Mouse (Mus musculus): Measurements from ENCODE around the gene Rbm6. TPM values are rescaled to one million over a fixed set of nuclear protein-coding genes. Genes with fewer than 3 reads are reported as not detected.

Rbm6 gene
- 42.4 TPM for polyA plus RNA-seq (2014; fragmentation: Illumina TruSeq; extraction: RNeasy Lipid Tissue Mini Kit (QIAGEN cat#74804); ENCODE audit: low read depth, low replicate concordance)

DNA sequence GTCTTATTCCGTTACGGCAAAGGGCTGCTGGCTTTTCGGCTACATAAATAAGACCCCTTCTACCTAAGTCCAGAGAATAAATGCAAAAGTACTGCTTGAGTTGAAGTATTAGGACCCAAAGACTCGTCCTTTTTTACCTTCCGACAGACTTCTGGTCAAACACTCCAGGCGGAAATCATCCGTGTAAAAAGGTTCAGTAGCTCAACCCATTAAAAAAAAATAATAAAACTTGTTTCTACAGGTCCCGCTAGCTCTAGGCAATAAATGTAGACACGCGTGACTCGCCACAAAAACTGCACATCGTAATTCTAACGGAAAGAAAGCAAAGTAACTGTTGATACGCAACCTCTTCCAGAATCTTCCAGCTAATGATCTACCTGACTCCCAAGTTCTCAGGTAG lies at the start of gene Rbm6:
Gene Rbm6, minus strand, starts transcription at position 101 of the 400 bp plus-strand sequence.

DNA sequence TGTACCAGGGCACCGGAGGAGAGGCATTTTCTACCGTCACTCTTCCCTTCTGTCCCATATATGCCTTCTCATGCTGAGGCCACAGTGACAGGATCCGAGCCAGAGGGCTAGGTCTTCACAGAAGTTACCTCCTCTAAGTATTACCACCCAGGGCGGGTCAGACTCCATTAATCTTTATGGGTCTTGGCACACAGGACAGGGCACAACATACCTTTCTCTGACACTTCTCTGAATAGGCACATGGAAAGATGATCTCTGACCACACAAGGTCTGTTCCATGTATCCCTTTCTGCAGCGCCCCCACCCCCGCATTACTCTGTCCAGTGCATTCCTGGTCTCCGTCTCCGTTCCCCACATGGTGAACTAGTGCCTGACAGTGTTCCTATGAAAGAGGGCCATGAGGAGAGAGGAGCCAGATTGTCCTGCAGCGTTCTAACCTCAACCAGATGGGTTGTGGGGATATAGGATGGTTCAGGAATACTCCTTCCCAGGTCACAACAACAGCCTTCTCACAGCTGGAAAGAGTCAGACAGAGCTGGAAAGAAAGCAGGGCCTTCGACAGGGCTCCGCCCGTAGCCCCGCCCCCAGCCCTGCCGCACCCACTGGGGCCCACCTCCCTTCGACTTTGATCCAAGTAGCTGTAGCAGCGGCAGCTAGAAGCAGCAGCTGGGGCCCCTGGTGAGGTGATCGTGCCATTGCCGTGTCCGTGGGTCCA lies 33.4 kb upstream of the Rbm6 start, which contains the start of gene Mst1r:
Gene Mst1r, plus strand, starts transcription at position 622 of the 715 bp plus-strand sequence.

DNA sequence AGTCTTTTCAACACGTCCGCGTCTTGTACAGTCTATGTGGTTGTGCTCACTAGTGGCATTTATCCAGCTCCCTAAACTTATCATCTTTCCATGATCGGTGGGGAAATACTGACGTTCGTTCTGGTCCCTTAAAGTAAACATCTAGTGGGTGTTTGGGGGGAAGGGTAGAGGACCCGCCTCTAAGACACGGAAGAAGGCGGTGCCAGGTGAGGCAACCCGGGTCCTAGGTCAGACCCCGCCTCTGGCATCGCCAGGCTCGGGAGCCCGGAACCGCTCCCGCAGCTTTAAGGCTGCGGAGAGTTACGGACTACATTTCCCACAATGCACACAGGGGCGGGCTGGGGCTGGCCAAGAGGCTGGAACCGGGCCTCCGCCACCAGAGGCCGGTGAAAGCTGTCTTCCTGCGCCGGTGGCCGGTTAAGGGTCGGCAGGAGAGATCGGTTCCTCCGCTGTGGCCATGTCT lies 14.8 kb upstream of the Rbm6 start, which contains the start of gene Mon1a:
Gene Mon1a, plus strand, starts transcription at position 348 of the 463 bp plus-strand sequence.

DNA sequence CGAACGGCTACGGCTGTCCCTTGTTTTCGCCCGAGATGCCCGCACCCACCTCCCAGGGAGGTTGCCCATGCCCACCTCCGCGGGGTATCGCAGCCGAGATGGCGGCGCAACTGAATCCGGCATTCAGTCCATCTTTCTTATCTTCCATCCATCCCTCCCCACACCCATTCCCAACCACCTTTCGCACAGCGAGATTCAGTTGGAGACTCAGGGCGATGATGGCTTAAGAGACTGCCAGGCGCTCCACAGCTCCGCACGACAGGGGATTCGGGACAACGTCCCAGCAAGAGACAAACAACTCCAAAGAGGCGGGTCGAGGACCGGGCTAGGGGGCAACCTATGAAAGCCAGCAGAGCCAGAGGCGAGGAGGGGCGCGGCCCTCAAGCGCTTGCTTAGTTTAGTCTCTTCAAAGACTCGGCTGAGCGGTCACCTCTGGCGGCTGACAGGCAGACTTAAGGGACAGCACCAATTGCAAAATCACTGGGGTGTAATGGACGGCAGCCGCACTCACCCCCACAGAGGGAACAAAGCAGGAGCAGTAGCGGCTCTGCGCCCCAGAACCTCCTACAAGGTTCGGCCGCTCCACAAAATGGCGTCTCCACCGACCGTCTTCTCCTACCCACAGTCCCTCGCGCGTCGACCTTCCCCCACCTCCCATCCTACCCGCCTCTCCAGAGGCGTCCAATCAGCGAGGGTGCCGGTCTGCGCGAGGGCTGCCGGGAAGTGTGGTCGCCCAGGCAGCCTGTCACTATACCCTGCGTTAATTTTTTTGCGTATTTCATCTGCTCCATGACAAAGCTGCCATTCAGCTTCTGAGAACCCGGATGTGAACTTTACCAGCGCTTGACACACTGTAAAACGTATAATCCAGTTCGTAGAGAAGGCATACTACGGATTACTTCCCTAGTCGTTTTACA lies 102.4 kb downstream of the Rbm6 start, which contains the start of gene Rbm5:
Gene Rbm5, minus strand, starts transcription at position 623 of the 917 bp plus-strand sequence.

Other genes starting within 250 kb of the Rbm6 start
- 13.6 TPM for gene Gnai2, start 237.9 kb downstream of the Rbm6 start, polyA plus RNA-seq (2014; fragmentation: Illumina TruSeq; extraction: RNeasy Lipid Tissue Mini Kit (QIAGEN cat#74804); ENCODE audit: low read depth, low replicate concordance)
- gene Slc38a3, start 203.7 kb downstream of the Rbm6 start, polyA plus RNA-seq (2014; fragmentation: Illumina TruSeq; extraction: RNeasy Lipid Tissue Mini Kit (QIAGEN cat#74804); ENCODE audit: low read depth, low replicate concordance): 104 TPM
- gene Gnat1, start 193.5 kb downstream of the Rbm6 start, polyA plus RNA-seq (2014; fragmentation: Illumina TruSeq; extraction: RNeasy Lipid Tissue Mini Kit (QIAGEN cat#74804); ENCODE audit: low read depth, low replicate concordance): 0.16 TPM
- 0.56 TPM for gene Sema3f, start 162.8 kb downstream of the Rbm6 start, polyA plus RNA-seq (2014; fragmentation: Illumina TruSeq; extraction: RNeasy Lipid Tissue Mini Kit (QIAGEN cat#74804); ENCODE audit: low read depth, low replicate concordance)
- gene Rbm5, start 102.2 kb downstream of the Rbm6 start, polyA plus RNA-seq (2014; fragmentation: Illumina TruSeq; extraction: RNeasy Lipid Tissue Mini Kit (QIAGEN cat#74804); ENCODE audit: low read depth, low replicate concordance): 54.1 TPM
- gene Mon1a, start 14.9 kb upstream of the Rbm6 start, polyA plus RNA-seq (2014; fragmentation: Illumina TruSeq; extraction: RNeasy Lipid Tissue Mini Kit (QIAGEN cat#74804); ENCODE audit: low read depth, low replicate concordance): 0.37 TPM
- not detected for gene Mst1r, start 33.6 kb upstream of the Rbm6 start, polyA plus RNA-seq (2014; fragmentation: Illumina TruSeq; extraction: RNeasy Lipid Tissue Mini Kit (QIAGEN cat#74804); ENCODE audit: low read depth, low replicate concordance)
- gene Actl11, start 55.2 kb upstream of the Rbm6 start, polyA plus RNA-seq (2014; fragmentation: Illumina TruSeq; extraction: RNeasy Lipid Tissue Mini Kit (QIAGEN cat#74804); ENCODE audit: low read depth, low replicate concordance): not detected
- gene Camkv, start 62.4 kb upstream of the Rbm6 start, polyA plus RNA-seq (2014; fragmentation: Illumina TruSeq; extraction: RNeasy Lipid Tissue Mini Kit (QIAGEN cat#74804); ENCODE audit: low read depth, low replicate concordance): not detected
- 0.13 TPM for gene Traip, start 76.9 kb upstream of the Rbm6 start, polyA plus RNA-seq (2014; fragmentation: Illumina TruSeq; extraction: RNeasy Lipid Tissue Mini Kit (QIAGEN cat#74804); ENCODE audit: low read depth, low replicate concordance)
- gene Uba7, start 102.3 kb upstream of the Rbm6 start, polyA plus RNA-seq (2014; fragmentation: Illumina TruSeq; extraction: RNeasy Lipid Tissue Mini Kit (QIAGEN cat#74804); ENCODE audit: low read depth, low replicate concordance): 1.1 TPM
- gene Gm20661, start 109.8 kb upstream of the Rbm6 start, polyA plus RNA-seq (2014; fragmentation: Illumina TruSeq; extraction: RNeasy Lipid Tissue Mini Kit (QIAGEN cat#74804); ENCODE audit: low read depth, low replicate concordance): not detected
- gene Inka1, start 112.6 kb upstream of the Rbm6 start, polyA plus RNA-seq (2014; fragmentation: Illumina TruSeq; extraction: RNeasy Lipid Tissue Mini Kit (QIAGEN cat#74804); ENCODE audit: low read depth, low replicate concordance): not detected
- gene Cdhr4, start 119.3 kb upstream of the Rbm6 start, polyA plus RNA-seq (2014; fragmentation: Illumina TruSeq; extraction: RNeasy Lipid Tissue Mini Kit (QIAGEN cat#74804); ENCODE audit: low read depth, low replicate concordance): not detected
- gene Gm20662, start 123.1 kb upstream of the Rbm6 start, polyA plus RNA-seq (2014; fragmentation: Illumina TruSeq; extraction: RNeasy Lipid Tissue Mini Kit (QIAGEN cat#74804); ENCODE audit: low read depth, low replicate concordance): not detected
- gene Ip6k1, start 129.3 kb upstream of the Rbm6 start, polyA plus RNA-seq (2014; fragmentation: Illumina TruSeq; extraction: RNeasy Lipid Tissue Mini Kit (QIAGEN cat#74804); ENCODE audit: low read depth, low replicate concordance): 24.5 TPM
- 2.0 TPM for gene Gmppb, start 176.0 kb upstream of the Rbm6 start, polyA plus RNA-seq (2014; fragmentation: Illumina TruSeq; extraction: RNeasy Lipid Tissue Mini Kit (QIAGEN cat#74804); ENCODE audit: low read depth, low replicate concordance)
- gene Amigo3, start 179.9 kb upstream of the Rbm6 start, polyA plus RNA-seq (2014; fragmentation: Illumina TruSeq; extraction: RNeasy Lipid Tissue Mini Kit (QIAGEN cat#74804); ENCODE audit: low read depth, low replicate concordance): not detected
- gene Mst1, start 207.2 kb upstream of the Rbm6 start, polyA plus RNA-seq (2014; fragmentation: Illumina TruSeq; extraction: RNeasy Lipid Tissue Mini Kit (QIAGEN cat#74804); ENCODE audit: low read depth, low replicate concordance): 9.9 TPM
- gene Rnf123, start 210.1 kb upstream of the Rbm6 start, polyA plus RNA-seq (2014; fragmentation: Illumina TruSeq; extraction: RNeasy Lipid Tissue Mini Kit (QIAGEN cat#74804); ENCODE audit: low read depth, low replicate concordance): 1.7 TPM
- gene Apeh, start 221.4 kb upstream of the Rbm6 start, polyA plus RNA-seq (2014; fragmentation: Illumina TruSeq; extraction: RNeasy Lipid Tissue Mini Kit (QIAGEN cat#74804); ENCODE audit: low read depth, low replicate concordance): 28.2 TPM

Data from liver, adult 10 weeks (tissue).